Mouse (Mus musculus): ENCODE data around the gene Stac3. TPM values are rescaled to one million over a fixed set of nuclear protein-coding genes. Genes with fewer than 3 reads are reported as not detected.

The Stac3 gene
- polyA plus RNA-seq, 1 experiment from 2014 or later, result 22.7 TPM

- Histone ChIP-seq H3K4me1 (peaks cover 70% of the 10 kb centered on the region), H3K36me3 (peaks cover 26% of the 10 kb centered on the region), H3K27me3 (peaks cover 33% of the 10 kb centered on the region), H3K27ac (replicated peaks) (no peak overlapping the region), H3K4me2 (replicated peaks) (no peak overlapping the region), H3K9me3 (replicated peaks) (no peaks in the 10 kb centered on the region), H3K4me3 (replicated peaks) (no peak overlapping the region), H3K9ac (no peak overlapping the region)
- 93% methylated on average over 22 of the region's 22 CpGs for WGBS
- ATAC-seq (ENCODE audit: insufficient number of reproducible peaks, low FRiP score, low TSS enrichment, low read depth), result no peak
Measured at GRCm38 (mm10) chr10:127517941-127518340, 16.5 kb downstream of the Stac3 start.

GRCm38 (mm10) chr10:127519041-127519701 lies 17.7 kb downstream of the Stac3 start:
- H3K4me2 ChIP-seq (replicated peaks), result no peak overlapping the region
- 93% methylated on average over 26 of the region's 26 CpGs for WGBS
- peaks cover 26% of the 10 kb centered on the region for H3K36me3 ChIP-seq
- peaks cover 58% of the 10 kb centered on the region for H3K4me1 ChIP-seq
- no peak overlapping the region for H3K4me3 ChIP-seq (replicated peaks)
- no peak overlapping the region for H3K9ac ChIP-seq
- H3K27me3 ChIP-seq, result peaks cover 29% of the 10 kb centered on the region
- no peak for ATAC-seq (ENCODE audit: insufficient number of reproducible peaks, low FRiP score, low TSS enrichment, low read depth)
- H3K27ac ChIP-seq (replicated peaks), result no peak overlapping the region
- H3K9me3 ChIP-seq (replicated peaks), result no peaks in the 10 kb centered on the region

- WGBS, result 92% methylated on average over 37 of the region's 37 CpGs
Measured at GRCm38 (mm10) chr10:127519903-127520713, 18.6 kb downstream of the Stac3 start.

GRCm38 (mm10) chr10:127520714-127521357 lies 19.4 kb downstream of the Stac3 start:
- Histone ChIP-seq H3K9me3 (replicated peaks) (no peaks in the 10 kb centered on the region), H3K9ac (peak overlapping the region; percentile 4; the same call in 1 of the 2 replicates), H3K27me3 (peaks cover 29% of the 10 kb centered on the region), H3K4me3 (replicated peaks) (peak overlapping the region; percentile 66), H3K4me1 (peaks cover 58% of the 10 kb centered on the region), H3K36me3 (peaks cover 26% of the 10 kb centered on the region), H3K27ac (replicated peaks) (no peak overlapping the region), H3K4me2 (replicated peaks) (peak overlapping the region; percentile 87)
- WGBS, result 85% methylated on average over 20 of the region's 20 CpGs
- ATAC-seq (ENCODE audit: insufficient number of reproducible peaks, low FRiP score, low TSS enrichment, low read depth), result no peak

More at GRCm38 (mm10) chr10:127519903-127520713, 18.6 kb downstream of the Stac3 start:
- no peak for ATAC-seq (ENCODE audit: insufficient number of reproducible peaks, low FRiP score, low TSS enrichment, low read depth)
- H3K4me3 ChIP-seq (replicated peaks), result no peak overlapping the region
- H3K9me3 ChIP-seq (replicated peaks), result no peaks in the 10 kb centered on the region
- H3K27me3 ChIP-seq, result peaks cover 29% of the 10 kb centered on the region
- H3K4me1 ChIP-seq, result peaks cover 58% of the 10 kb centered on the region
- H3K27ac ChIP-seq (replicated peaks), result no peak overlapping the region
- no peak overlapping the region for H3K4me2 ChIP-seq (replicated peaks)
- H3K9ac ChIP-seq, result no peak overlapping the region
- H3K36me3 ChIP-seq, result peaks cover 26% of the 10 kb centered on the region

- Histone ChIP-seq H3K4me1 (peaks cover 58% of the 10 kb centered on the region), H3K4me2 (replicated peaks) (peak overlapping the region; percentile 87), H3K9ac (peak overlapping the region; percentile 50), H3K27me3 (peaks cover 33% of the 10 kb centered on the region), H3K4me3 (replicated peaks) (peak overlapping the region; percentile 66), H3K36me3 (peaks cover 26% of the 10 kb centered on the region), H3K27ac (replicated peaks) (no peak overlapping the region; the same call in 1 of the 2 replicates), H3K9me3 (replicated peaks) (no peaks in the 10 kb centered on the region)
- 7% methylated on average over 12 of the region's 12 CpGs for WGBS
- ATAC-seq (ENCODE audit: insufficient number of reproducible peaks, low FRiP score, low TSS enrichment, low read depth), result no peak
Measured at GRCm38 (mm10) chr10:127521611-127522080, 20.2 kb downstream of the Stac3 start.

- H3K27ac ChIP-seq (replicated peaks), result no peak within 1 kb of the TSS; the same call in 1 of the 2 replicates
- peak within 1 kb of the TSS; percentile 66 for H3K4me3 ChIP-seq (replicated peaks)
- peak within 1 kb of the TSS; percentile 87 for H3K4me2 ChIP-seq (replicated peaks)
- H3K9me3 ChIP-seq (replicated peaks), result no peaks in the 10 kb centered on the region
- peak; percentile 73; the same call in 1 of the 2 replicates for ATAC-seq (ENCODE audit: insufficient number of reproducible peaks, low FRiP score, low TSS enrichment, low read depth)
- peaks cover 35% of the 10 kb centered on the region for H3K27me3 ChIP-seq
- under 1% methylated on average over 21 of the region's 21 CpGs for WGBS
- H3K9ac ChIP-seq, result peak within 1 kb of the TSS; percentile 50
- peaks cover 56% of the 10 kb centered on the region for H3K4me1 ChIP-seq
- H3K36me3 ChIP-seq, result peaks cover 26% of the 10 kb centered on the region
Measured at GRCm38 (mm10) chr10:127522088-127522581, 20.6 kb downstream of the Stac3 start, which contains the start of gene Shmt2. TSS of gene Shmt2 (minus strand) at chr10:127522444.

GRCm38 (mm10) chr10:127524646-127525255 lies 23.3 kb downstream of the Stac3 start:
- Histone ChIP-seq H3K9ac (no peak overlapping the region), H3K4me3 (replicated peaks) (no peak overlapping the region; the same call in 1 of the 2 replicates), H3K36me3 (peaks cover 6% of the 10 kb centered on the region; the same call in 1 of the 2 replicates), H3K9me3 (replicated peaks) (no peaks in the 10 kb centered on the region), H3K27ac (replicated peaks) (no peak overlapping the region), H3K27me3 (peaks cover 61% of the 10 kb centered on the region), H3K4me1 (peaks cover 61% of the 10 kb centered on the region), H3K4me2 (replicated peaks) (peak overlapping the region; percentile 25; the same call in 1 of the 2 replicates)
- 2% methylated on average over 23 of the region's 23 CpGs for WGBS
- no peak for ATAC-seq (ENCODE audit: insufficient number of reproducible peaks, low FRiP score, low TSS enrichment, low read depth)

- H3K9ac ChIP-seq, result no peak overlapping the region
- no peak for ATAC-seq (ENCODE audit: insufficient number of reproducible peaks, low FRiP score, low TSS enrichment, low read depth)
- H3K4me2 ChIP-seq (replicated peaks), result peak overlapping the region; percentile 44
- H3K36me3 ChIP-seq, result no peaks in the 10 kb centered on the region
- peaks cover 74% of the 10 kb centered on the region for H3K27me3 ChIP-seq
- peaks cover 62% of the 10 kb centered on the region for H3K4me1 ChIP-seq
- 2% methylated on average over 26 of the region's 26 CpGs for WGBS
- H3K9me3 ChIP-seq (replicated peaks), result no peaks in the 10 kb centered on the region
- no peak overlapping the region for H3K27ac ChIP-seq (replicated peaks)
- peak overlapping the region; percentile 28 for H3K4me3 ChIP-seq (replicated peaks)
Measured at GRCm38 (mm10) chr10:127526048-127526447, 24.6 kb downstream of the Stac3 start.

- peaks cover 61% of the 10 kb centered on the region for H3K4me1 ChIP-seq
- 2% methylated on average over 26 of the region's 26 CpGs for WGBS
- peak overlapping the region; percentile 44 for H3K4me2 ChIP-seq (replicated peaks)
- H3K27ac ChIP-seq (replicated peaks), result no peak overlapping the region
- peak overlapping the region; percentile 28 for H3K4me3 ChIP-seq (replicated peaks)
- no peaks in the 10 kb centered on the region for H3K9me3 ChIP-seq (replicated peaks)
- H3K9ac ChIP-seq, result no peak overlapping the region
- ATAC-seq (ENCODE audit: insufficient number of reproducible peaks, low FRiP score, low TSS enrichment, low read depth), result no peak
- no peaks in the 10 kb centered on the region for H3K36me3 ChIP-seq
- peaks cover 81% of the 10 kb centered on the region for H3K27me3 ChIP-seq
Measured at GRCm38 (mm10) chr10:127526681-127527080, 25.2 kb downstream of the Stac3 start.

GRCm38 (mm10) chr10:127527481-127527880 lies 26.0 kb downstream of the Stac3 start:
- Histone ChIP-seq H3K27ac (replicated peaks) (no peak overlapping the region), H3K4me2 (replicated peaks) (no peak overlapping the region), H3K9ac (no peak overlapping the region), H3K36me3 (no peaks in the 10 kb centered on the region), H3K9me3 (replicated peaks) (no peaks in the 10 kb centered on the region), H3K4me3 (replicated peaks) (no peak overlapping the region), H3K4me1 (peaks cover 64% of the 10 kb centered on the region), H3K27me3 (peaks cover 89% of the 10 kb centered on the region)
- 9% methylated on average over 17 of the region's 17 CpGs for WGBS
- ATAC-seq (ENCODE audit: insufficient number of reproducible peaks, low FRiP score, low TSS enrichment, low read depth), result no peak
